Mouse (Mus musculus) spleen, embryonic (tissue): Measurements from ENCODE around the gene Kif14.
"Not testable (repeated sequence)": the region's sequence is repeated elsewhere in the genome, so short reads cannot be mapped to it uniquely, and the experiment has no call there.

Source experiments
- CTCF ChIA-PET: fragments of 350-600 bp; sonication (Branson Sonifier 250); formaldehyde crosslinking; loops from one replicate; lab custom pipeline; 2022; lab: Charles Lee

Gene Kif14

GRCm38 (mm10) chr1:136555892-136556291 is 89.7 kb downstream of the Kif14 start:
- CTCF ChIA-PET, result interaction anchor here (0.6 to 0.7 kb wide), 2 partner anchors 17 to 1667 kb away, joined by 6 read pairs; no protein-coding TSS in a partner anchor

DNA sequence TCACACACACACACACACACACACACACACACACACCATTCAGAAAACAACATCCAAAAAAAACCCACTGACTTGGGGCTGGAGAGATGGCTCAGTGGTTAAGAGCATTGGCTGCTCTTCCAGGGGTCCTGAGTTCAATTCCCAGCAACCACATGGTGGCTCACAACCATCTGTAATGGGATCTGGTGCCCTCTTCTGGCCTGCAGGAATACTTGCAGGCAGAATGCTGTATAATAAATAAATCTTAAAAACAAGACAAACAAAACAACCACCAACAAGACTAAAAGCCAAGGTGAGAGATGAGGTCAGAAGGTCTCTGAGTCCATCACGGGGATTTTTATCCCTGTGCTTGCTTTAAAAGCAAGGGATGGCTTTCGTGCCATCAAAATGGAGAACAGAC is 90.5 kb downstream of the Kif14 start:
- CTCF ChIA-PET, result not testable (repeated sequence)

- CTCF ChIA-PET, result no interaction called here
These were observed 91.3 kb downstream of the Kif14 start for GRCm38 (mm10) chr1:136557436-136557835.

GRCm38 (mm10) chr1:136558762-136559161 is 92.6 kb downstream of the Kif14 start:
- CTCF ChIA-PET, result interaction anchor here (0.7 kb wide), 2 partner anchors 136 to 204 kb away, joined by 5 to 6 read pairs; no protein-coding TSS in a partner anchor

DNA sequence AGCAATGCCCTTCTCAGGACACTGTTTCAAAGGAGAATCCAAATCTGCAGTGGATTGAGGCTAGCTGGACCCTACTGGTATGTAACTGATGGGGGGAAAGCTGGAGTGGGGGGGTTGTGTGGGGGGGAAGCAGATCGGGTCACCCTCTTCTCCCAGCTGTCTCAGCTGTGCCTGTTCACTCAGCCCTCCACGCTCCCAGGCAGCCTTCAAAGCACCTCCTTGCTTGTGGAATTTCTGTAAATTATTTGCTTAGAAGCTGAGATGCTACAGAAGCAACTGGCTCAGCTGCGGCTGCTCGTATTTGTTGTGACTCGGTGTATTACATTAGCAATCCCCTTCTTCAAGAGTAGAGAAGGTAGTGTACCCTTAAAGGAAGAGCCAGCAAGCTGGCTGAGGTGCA is 93.1 kb downstream of the Kif14 start:
- CTCF ChIA-PET, result no interaction called here

DNA sequence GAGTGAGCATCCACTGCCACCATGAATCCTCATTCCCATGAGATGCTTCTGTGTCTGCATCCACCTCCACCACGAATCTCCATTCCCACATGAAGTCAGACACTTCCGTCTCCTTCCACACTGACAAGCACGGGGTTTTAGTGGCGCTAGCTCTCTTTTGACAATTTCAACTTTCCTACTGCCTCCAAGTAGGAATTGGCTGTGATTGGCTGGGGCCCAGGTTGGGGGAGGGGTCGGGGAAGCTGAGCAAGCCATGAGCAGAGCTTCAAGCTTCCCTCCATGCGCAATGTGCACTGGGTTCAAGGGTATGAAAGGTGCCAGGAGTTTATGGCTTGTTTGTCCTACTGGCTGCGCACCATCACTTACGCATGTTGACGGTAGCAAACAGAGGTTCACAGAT is 93.6 kb downstream of the Kif14 start:
- CTCF ChIA-PET, result interaction anchor here (0.7 kb wide), 1 partner anchor 965 kb away, joined by 3 read pairs; no protein-coding TSS in a partner anchor

DNA sequence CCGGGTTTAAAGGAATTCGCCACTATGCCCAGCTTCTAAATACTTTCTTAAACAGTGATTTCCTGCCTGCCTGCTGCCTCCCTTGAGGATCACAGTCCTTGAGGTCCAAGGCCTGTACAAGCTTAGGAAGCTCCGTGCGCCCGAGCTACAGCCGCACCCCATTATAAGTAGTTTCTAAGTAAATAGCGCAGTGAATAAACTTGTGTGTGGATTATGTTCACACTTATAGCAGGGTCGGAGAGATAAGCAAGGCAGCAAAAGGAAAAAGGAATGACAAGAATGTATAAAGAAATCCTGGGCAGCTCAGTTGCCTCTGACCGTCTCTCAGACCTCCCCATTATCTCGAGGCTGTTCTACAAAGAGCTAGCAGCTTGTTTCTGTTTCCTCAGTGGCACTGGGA is 95.7 kb downstream of the Kif14 start:
- CTCF ChIA-PET, result no interaction called here

- CTCF ChIA-PET, result interaction anchor here (0.7 kb wide), 1 partner anchor 169 kb away, joined by 3 read pairs; no protein-coding TSS in a partner anchor
These were observed 97.0 kb downstream of the Kif14 start for GRCm38 (mm10) chr1:136563149-136563548.

- CTCF ChIA-PET, result no interaction called here
These were observed 98.8 kb downstream of the Kif14 start for GRCm38 (mm10) chr1:136564963-136565362.

DNA sequence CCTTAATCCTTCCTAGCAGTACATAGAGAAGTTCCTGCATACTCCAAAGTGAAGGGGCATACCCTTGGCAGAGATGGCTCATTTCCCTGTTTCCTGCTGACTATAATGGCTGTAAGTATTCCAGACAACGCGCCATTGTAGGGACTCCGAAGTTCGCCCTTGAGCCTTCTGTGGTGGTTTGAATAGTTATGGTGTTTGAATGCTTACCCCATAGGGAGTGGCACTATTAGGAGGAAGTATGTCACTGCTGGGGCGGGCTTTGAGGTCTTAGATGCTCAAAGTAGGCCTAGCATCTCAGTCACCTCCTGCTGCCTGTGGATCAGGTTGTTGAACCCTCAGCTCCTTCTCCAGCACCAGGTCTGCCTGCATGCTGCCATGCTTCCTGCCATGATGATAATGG is 100.2 kb downstream of the Kif14 start:
- CTCF ChIA-PET, result no interaction called here

DNA sequence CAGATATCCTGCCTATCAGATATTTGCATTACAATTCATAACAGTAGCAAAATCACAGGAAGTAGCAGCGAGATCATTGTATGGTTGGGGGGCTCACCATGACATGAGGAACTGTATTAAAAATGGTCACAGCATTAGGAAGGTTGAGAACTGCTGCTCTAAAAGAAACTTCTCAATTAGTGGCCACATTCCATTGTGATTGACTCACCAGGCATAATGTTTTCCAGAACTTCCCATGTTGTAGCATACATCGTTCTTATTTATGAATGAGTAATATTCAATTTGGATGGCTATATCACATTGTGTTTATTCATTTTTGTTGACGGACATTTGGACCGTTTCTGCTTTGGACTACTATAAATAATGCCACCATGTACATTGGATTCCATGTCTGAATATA is 101.5 kb downstream of the Kif14 start:
- CTCF ChIA-PET, result no interaction called here

GRCm38 (mm10) chr1:136568738-136569194 is 102.6 kb downstream of the Kif14 start:
- CTCF ChIA-PET, result no interaction called here

DNA sequence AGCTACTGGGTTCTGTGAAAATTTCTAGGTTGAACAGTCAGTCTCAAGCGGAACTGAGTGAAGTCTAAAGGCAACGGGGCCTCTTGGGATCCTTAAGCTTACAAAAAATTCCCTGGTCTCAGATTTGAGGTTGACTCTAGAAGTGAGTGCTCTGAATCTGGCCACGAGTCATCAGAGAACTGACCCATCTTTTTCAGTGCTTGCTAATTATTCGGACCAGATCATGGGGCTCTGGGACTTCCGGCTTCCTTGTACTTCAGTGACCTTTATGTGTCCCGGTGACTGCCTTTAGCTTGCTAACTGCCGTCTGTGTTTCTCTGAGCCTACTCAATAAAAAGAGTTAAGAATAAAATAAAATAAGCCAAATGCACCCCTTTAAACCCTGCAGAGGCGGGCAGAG is 103.1 kb downstream of the Kif14 start:
- CTCF ChIA-PET, result no interaction called here

DNA sequence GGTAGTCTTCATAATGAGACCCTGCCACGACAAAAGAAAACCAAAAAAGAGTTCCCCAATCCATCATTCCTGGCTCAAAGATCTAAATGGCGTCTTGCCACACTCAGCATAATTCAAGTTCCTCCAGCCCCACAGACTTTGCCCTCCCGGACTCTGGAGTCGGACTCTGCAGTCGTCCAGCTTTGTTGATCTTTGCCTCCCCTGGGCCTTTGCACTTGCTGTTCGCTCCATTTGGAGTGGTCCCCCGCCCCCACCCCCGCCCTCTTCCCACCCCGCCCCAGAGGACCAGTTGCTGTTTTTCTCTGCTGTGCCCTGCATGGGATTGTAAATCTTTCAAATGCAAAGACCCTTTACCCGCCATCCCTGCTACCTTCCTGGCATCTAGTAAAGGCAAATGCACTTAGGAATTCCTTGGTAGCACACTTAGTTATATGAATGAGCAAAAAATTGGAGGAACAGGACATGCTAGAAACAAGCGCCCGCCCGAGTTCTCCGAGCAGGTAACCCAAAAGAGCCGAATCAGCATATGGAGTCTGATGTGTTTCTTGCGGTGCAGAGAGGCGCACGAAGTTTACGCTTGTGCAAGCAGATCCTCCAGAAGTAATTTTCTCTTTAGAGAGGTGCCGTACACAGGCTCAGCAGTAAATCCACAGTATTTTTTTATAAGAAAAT is 103.6 kb downstream of the Kif14 start:
- CTCF ChIA-PET, result no interaction called here

GRCm38 (mm10) chr1:136570298-136570653 is 104.1 kb downstream of the Kif14 start:
- CTCF ChIA-PET, result no interaction called here

DNA sequence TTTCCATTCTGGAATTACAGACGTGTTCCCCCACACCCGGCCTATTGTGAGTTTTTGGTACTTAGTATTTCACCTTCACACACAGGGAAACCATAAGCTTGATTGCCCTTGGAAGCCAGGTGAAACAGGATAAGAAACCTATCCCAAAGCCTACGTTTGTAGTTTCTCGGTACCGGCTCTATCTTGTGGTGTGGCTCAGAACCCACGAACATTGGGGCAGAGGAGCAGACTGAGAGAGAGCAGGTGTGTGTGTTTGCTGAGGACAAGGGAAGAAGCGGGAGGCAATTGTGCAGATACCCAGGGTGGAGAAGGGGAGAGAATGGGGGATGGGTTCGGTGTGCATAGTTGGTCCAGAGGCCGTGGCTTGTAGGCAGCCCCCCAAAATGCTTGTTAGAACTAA is 104.8 kb downstream of the Kif14 start:
- CTCF ChIA-PET, result no interaction called here

DNA sequence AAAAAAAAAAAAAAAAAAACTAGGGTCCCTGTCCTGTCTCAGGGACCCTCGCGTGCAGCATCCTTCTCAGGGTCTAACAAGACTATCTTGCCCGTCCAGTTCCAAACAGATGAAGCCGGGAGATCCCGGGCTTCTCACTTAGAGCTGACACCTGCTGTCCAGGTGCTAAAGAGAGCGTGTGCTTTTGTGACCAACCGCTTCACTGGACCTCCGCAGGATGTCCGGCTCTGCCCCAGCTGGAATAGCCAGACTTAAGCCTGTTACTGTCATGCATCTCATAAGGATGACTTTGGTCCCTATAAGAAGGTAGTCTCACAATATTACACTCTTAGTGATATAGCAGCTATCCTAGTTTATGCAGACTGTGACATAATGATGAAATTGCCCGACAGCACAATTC is 105.4 kb downstream of the Kif14 start:
- CTCF ChIA-PET, result no interaction called here

DNA sequence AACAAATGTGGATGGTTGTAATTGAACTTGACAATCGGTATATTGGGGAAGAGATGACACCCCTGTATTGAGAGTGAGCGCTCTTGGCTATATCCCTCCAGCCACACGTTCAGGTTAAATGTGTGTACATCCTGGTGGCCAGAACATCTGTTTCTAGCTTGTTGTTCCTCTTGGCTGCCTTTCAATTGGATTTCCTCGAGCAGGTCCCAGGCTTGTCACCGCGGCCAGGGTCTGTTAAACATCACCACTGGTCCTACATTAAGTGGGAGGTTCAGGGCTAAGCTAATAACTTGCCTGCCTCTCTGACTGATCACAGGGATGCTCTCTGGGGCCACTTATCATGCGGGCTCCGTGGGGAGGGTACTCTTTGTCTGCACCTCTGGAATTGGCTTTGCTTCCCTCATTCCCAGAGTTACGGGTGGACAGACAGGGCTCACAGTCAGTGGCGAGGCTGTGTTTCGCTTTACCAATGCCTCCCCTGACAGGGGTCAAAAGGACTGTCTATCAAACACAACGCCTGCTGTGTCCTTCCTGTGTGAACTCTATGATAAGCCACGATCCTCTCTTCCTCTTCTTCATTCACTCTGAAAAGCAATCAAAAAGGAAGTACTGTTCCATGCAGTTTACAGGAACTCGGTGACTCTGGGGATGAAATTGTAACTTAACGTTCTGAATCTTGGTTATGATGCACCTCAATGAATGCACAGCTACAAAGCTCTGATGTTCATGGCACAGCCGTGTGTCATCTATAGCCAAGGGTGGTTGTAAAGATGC is 111.9 kb downstream of the Kif14 start:
- CTCF ChIA-PET, result no interaction called here

DNA sequence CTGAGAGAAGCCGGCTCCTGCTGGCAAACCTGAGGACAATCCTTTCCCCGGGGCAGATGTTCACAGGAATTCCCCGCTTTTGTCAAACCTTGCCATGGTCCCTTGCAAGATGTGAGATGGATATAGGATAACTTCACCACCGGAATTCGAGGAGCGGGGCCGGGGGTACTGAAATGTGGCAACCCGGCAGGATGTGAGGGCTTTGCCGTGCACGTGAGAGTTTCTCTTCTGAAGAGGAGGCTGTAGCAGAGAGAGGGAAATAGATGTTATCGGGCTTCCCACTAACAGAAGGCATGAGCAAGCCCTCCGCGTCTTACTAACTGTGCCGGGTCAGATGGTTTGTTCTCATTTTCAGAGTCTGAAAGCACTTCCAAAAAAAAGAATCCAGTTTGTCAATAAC is 113.2 kb downstream of the Kif14 start:
- CTCF ChIA-PET, result interaction anchor here (0.6 kb wide), 1 partner anchor 27 kb away, joined by 3 read pairs; no protein-coding TSS in a partner anchor

DNA sequence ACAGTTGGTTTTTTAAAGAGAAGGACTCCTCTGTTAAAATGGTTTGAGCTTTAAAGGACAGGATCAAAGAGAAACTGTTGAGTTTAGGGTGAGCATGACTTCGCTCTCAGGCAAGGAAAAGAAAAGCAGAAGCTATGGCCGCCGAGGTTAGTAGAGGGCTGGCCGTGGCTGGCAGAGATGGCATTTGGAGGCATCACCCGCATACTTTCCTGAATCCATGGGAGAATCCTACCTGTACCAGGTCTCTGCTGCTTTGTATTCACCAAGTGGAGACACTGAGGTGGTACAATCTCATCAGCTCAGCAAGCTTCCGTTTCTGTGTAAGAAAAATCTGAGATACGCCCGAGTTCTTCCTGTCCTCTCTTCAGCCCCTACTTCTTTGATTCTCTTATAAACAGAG is 114.1 kb downstream of the Kif14 start:
- CTCF ChIA-PET, result no interaction called here
